Mouse (Mus musculus) CH12.LX (cell line): ENCODE measurements around the gene Etnppl. TPM values are rescaled to one million over a fixed set of nuclear protein-coding genes. Genes with fewer than 3 reads are reported as not detected.

Experiments
- DNase-seq: peaks from one replicate; pipeline ENCODE4 v3.0.0-alpha.2; 2013; ENCODE audit errors: extremely low read depth
- H3K27ac ChIP-seq: 2 replicates; pipeline ENCODE4 v1.5.1; 2012; ENCODE audit warnings: low read depth, mild to moderate bottlenecking, control low read depth, moderate library complexity; ENCODE audit not compliant: insufficient read depth
- H3K27me3 ChIP-seq: replicated peaks from 2 replicates; pipeline ENCODE3; 2012; ENCODE audit warnings: inconsistent platforms
- H3K36me3 ChIP-seq, 2 experiments: replicated peaks in 1 of 2; 2 replicates each; pipeline versions ENCODE3 to v1.6.1; 2012; ENCODE audit warnings: inconsistent platforms in 1 of 2, low read length in 1 of 2, mild to moderate bottlenecking in 1 of 2, mixed read lengths in 1 of 2, moderate library complexity in 1 of 2; ENCODE audit not compliant: control insufficient read depth in 1 of 2, insufficient read depth in 1 of 2
- H3K4me1 ChIP-seq, 2 experiments: 2 replicates each; pipeline ENCODE4 v1.6.1; 2012; ENCODE audit warnings: inconsistent platforms in 1 of 2, moderate library complexity in 1 of 2; ENCODE audit not compliant: insufficient read depth in 2 of 2, control insufficient read depth in 1 of 2
- H3K4me2 ChIP-seq: 2 replicates; pipeline ENCODE4 v1.6.1; 2012; ENCODE audit warnings: low read depth, mild to moderate bottlenecking, control low read depth; ENCODE audit not compliant: poor library complexity, insufficient read depth, severe bottlenecking
- H3K4me3 ChIP-seq, 3 experiments: fragments of 150-350 bp in 1 of 3; sonication (generic) in 1 of 3; replicated peaks in 1 of 3; 2 replicates each; pipeline versions ENCODE3 to v1.5.1; 2011 to 2012; ENCODE audit warnings: low read depth in 2 of 3, low read length in 2 of 3, mild to moderate bottlenecking in 2 of 3, moderate library complexity in 2 of 3, control low read depth in 1 of 3, improper control_type of control experiment in 1 of 3, inconsistent platforms in 1 of 3, mixed read lengths in 1 of 3; ENCODE audit not compliant: poor library complexity in 1 of 3
- H3K79me2 ChIP-seq: replicated peaks from 2 replicates; pipeline ENCODE4 v1.6.1; 2012; ENCODE audit warnings: mild to moderate bottlenecking, moderate library complexity; ENCODE audit not compliant: control insufficient read depth, poor library complexity, insufficient read depth, severe bottlenecking; ENCODE audit errors: extremely low read depth
- H3K9ac ChIP-seq: 2 replicates; pipeline ENCODE4 v1.6.1; 2012; ENCODE audit warnings: low read depth, mild to moderate bottlenecking, control low read depth, moderate library complexity; ENCODE audit not compliant: insufficient read depth
- H3K9me3 ChIP-seq: replicated peaks from 2 replicates; pipeline ENCODE3; 2012; ENCODE audit warnings: low read length, inconsistent platforms, mixed read lengths
- CHD1 ChIP-seq: IDR thresholded peaks from 2 replicates; pipeline ENCODE4 v1.6.1; 2012; ENCODE audit warnings: low read depth, low read length, improper control_type of control experiment, inconsistent platforms
- E2F4 ChIP-seq: IDR thresholded peaks from 2 replicates; pipeline ENCODE4 v1.6.1; 2011; ENCODE audit warnings: low read depth, low read length, improper control_type of control experiment; ENCODE audit not compliant: insufficient replicate concordance
- ELF1 ChIP-seq: IDR thresholded peaks from 2 replicates; pipeline ENCODE4 v1.6.1; 2014; ENCODE audit warnings: low read depth, mild to moderate bottlenecking, inconsistent platforms, low read length, improper control_type of control experiment
- HCFC1 ChIP-seq: IDR thresholded peaks from 2 replicates; pipeline ENCODE4 v1.6.1; 2012; ENCODE audit warnings: low read depth, mild to moderate bottlenecking, inconsistent platforms, low read length, improper control_type of control experiment
- JUN ChIP-seq: IDR thresholded peaks from 2 replicates; pipeline ENCODE4 v1.6.1; 2011; ENCODE audit warnings: low read depth, mild to moderate bottlenecking, low read length, improper control_type of control experiment, moderate library complexity; ENCODE audit not compliant: insufficient read depth
- JUND ChIP-seq: conservative IDR thresholded peaks from 2 replicates; pipeline ENCODE4 v1.6.1; 2011; ENCODE audit warnings: low read depth, low read length, improper control_type of control experiment
- KAT2A ChIP-seq: IDR thresholded peaks from 2 replicates; pipeline ENCODE4 v1.6.1; 2012; ENCODE audit warnings: low read length, improper control_type of control experiment, inconsistent platforms; ENCODE audit not compliant: insufficient replicate concordance
- MAFK ChIP-seq: IDR thresholded peaks from 2 replicates; pipeline ENCODE4 v1.6.1; 2011; ENCODE audit warnings: low read length, improper control_type of control experiment; ENCODE audit not compliant: insufficient replicate concordance
- MAX ChIP-seq: IDR thresholded peaks from 2 replicates; pipeline ENCODE4 v1.6.1; 2011; ENCODE audit warnings: low read length, improper control_type of control experiment
- MXI1 ChIP-seq: IDR thresholded peaks from 2 replicates; pipeline ENCODE4 v1.6.1; 2011; ENCODE audit warnings: mild to moderate bottlenecking, low read depth, low read length, improper control_type of control experiment
- NELFE ChIP-seq: IDR thresholded peaks from 2 replicates; pipeline ENCODE4 v1.6.1; 2011; ENCODE audit warnings: low read depth, low read length, improper control_type of control experiment
- NRF1 ChIP-seq: IDR thresholded peaks from 2 replicates; pipeline ENCODE4 v1.6.1; 2014; ENCODE audit warnings: low read depth, mild to moderate bottlenecking, inconsistent platforms, low read length, improper control_type of control experiment, moderate library complexity
- PAX5 ChIP-seq: IDR thresholded peaks from 2 replicates; pipeline ENCODE4 v1.6.1; 2012; ENCODE audit warnings: low read length, inconsistent platforms, mixed read lengths
- TBP ChIP-seq: conservative IDR thresholded peaks from 2 replicates; pipeline ENCODE4 v1.6.1; 2011; ENCODE audit warnings: low read depth, low read length, improper control_type of control experiment
- ZC3H11A ChIP-seq: IDR thresholded peaks from 2 replicates; pipeline ENCODE4 v1.6.1; 2012; ENCODE audit warnings: low read depth, mild to moderate bottlenecking, inconsistent platforms, low read length, improper control_type of control experiment
- ZNF384 ChIP-seq: IDR thresholded peaks from 2 replicates; pipeline ENCODE4 v1.6.1; 2012; ENCODE audit warnings: low read depth, low read length, improper control_type of control experiment, inconsistent platforms
- dilution Hi-C: fragments of 300-500 bp; cut with MboI; formaldehyde crosslinking; loops from 2 replicates; pipeline ENCODE4 v1.14.3; 2020; ENCODE audit warnings: low sequenced_read_pairs; ENCODE audit not compliant: extremely low pct_unique_long_range_greater_than_20kb, extremely low pct_ligation_motif_present
- in situ Hi-C: fragments of 300-500 bp; cut with MboI; formaldehyde crosslinking; loops from 3 replicates; pipeline ENCODE4 v1.14.3; 2019; ENCODE audit warnings: low sequenced_read_pairs, low pct_ligation_motif_present, low pct_unique_long_range_greater_than_20kb, mixed read lengths
- polyA plus RNA-seq: library from polyadenylated mRNA; unstranded; fragments of >175 nt; gene quantifications from 2 replicates; pipeline ENCODE4 v1.2.1, GENCODE M21; 2012; ENCODE audit warnings: low read depth; ENCODE audit not compliant: insufficient read length
- total RNA-seq, 2 experiments: library from RNA; depleted of rRNA; stranded (reverse); fragments of 300-350 nt in 1 of 2; fragments of >200 nt in 1 of 2; gene quantifications; 2 replicates each; pipeline ENCODE4 v1.2.3; 2012 to 2014

Gene Etnppl
- total and polyA plus RNA-seq, 3 experiments, result not detected

GRCm38 (mm10) chr3:130584007-130584406 is 33.2 kb upstream of the Etnppl start:
- no peaks in the 10 kb centered on the region for H3K79me2 ChIP-seq
- 0 out of 4 replicates have a peak, but pooled peaks cover 0 to 3% of the 10 kb centered on the region in 2 experiments for H3K4me1 ChIP-seq
- H3K9ac ChIP-seq, result no peak overlapping the region
- in situ Hi-C loops, result loop anchor here (25.0 kb wide), 1 partner anchor 497 kb away; no protein-coding TSS in a partner anchor
- no peaks in the 10 kb centered on the region for H3K9me3 ChIP-seq
- no peaks in the 10 kb centered on the region for H3K36me3 ChIP-seq
- no peak overlapping the region for H3K4me3 ChIP-seq
- TF ChIP-seq NELFE (no peak), TBP (no peak), MXI1 (no peak), ZC3H11A (no peak), JUN (no peak), JUND (no peak), ELF1 (no peak), HCFC1 (no peak), MAFK (no peak), KAT2A (no peak), E2F4 (no peak)
- TF ChIP-seq, all 38 proteins: peak for 0
- DNase-seq, result no peak
- dilution Hi-C loops, result no loop called here
- no peak overlapping the region for H3K27ac ChIP-seq
- H3K4me2 ChIP-seq, result no peak overlapping the region
- no peaks in the 10 kb centered on the region for H3K27me3 ChIP-seq

- Histone ChIP-seq H3K27me3 (no peaks in the 10 kb centered on the region), H3K4me3 (no peak overlapping the region), H3K9me3 (no peaks in the 10 kb centered on the region), H3K79me2 (no peaks in the 10 kb centered on the region), H3K9ac (no peak overlapping the region), H3K27ac (no peak overlapping the region), H3K36me3 (no peaks in the 10 kb centered on the region), H3K4me2 (no peak overlapping the region), H3K4me1 (no peaks in the 10 kb centered on the region)
- dilution Hi-C loops, result no loop called here
- DNase-seq, result no peak
- in situ Hi-C loops, result loop anchor here (25.0 kb wide), 1 partner anchor 508 kb away; no protein-coding TSS in a partner anchor
- TF ChIP-seq PAX5 (no peak), NRF1 (no peak), ZC3H11A (no peak), MAX (no peak), ZNF384 (no peak), TBP (no peak), CHD1 (no peak)
Observed at GRCm38 (mm10) chr3:130595050-130595449, 22.2 kb upstream of the Etnppl start.
